ENCODE assay signal across 14 mouse cellular contexts in the genomic region with DNA sequence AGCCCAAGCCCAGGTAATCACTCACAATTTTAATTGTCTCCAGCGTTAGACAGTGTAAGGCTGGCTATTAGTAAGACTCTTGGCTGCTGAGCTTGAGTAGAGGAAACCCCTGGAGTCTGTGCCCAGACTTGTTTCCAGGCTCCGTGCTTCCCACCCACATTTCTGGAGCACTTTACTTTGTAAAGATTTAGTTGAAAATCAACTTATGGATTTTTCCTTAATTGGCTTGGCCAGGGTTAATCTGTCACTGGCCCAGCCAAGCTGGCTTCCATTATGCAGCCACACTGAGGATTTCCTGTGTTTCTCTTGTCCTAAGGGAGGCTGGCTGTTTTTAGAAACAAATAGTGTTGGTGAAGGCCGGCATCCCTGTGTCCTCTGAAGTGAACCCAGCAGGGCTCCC.
DNase-seq lines count a peak whose midpoint lies in the region; ATAC-seq lines count a peak whose summit lies in the region.
"Had no signal": no experiment of that assay in that cellular context is flagged by ENCODE, and none has a peak within 500 bp of the region (broad histone marks: within the 10 kb centered on the region; RNA-seq: fewer than 3 reads in every experiment).

No protein-coding gene starts in this region.

- no peak for ATAC-seq in heart, embryonic 16.5 days (replicated peaks; ENCODE audit: extremely low read depth, insufficient read depth, low FRiP score)
- no peak for ATAC-seq in midbrain, embryonic 11.5 days (ENCODE audit: low FRiP score)
- ATAC-seq: hindbrain, embryonic 16.5 days had no signal

- H3K9ac ChIP-seq in heart, embryonic 16.5 days (ENCODE audit: low read length): no peak overlapping the region
- no peak overlapping the region for H3K9ac ChIP-seq in midbrain, embryonic 11.5 days (ENCODE audit: low read length)
- H3K9ac ChIP-seq: neural tube, embryonic 13.5 days had no signal

- H3K9me3 ChIP-seq in heart, embryonic 16.5 days (replicated peaks; ENCODE audit: control insufficient read depth, low read length): no peaks in the 10 kb centered on the region
- no peaks in the 10 kb centered on the region for H3K9me3 ChIP-seq in midbrain, embryonic 11.5 days (ENCODE audit: control insufficient read depth, low read length)
- H3K9me3 ChIP-seq: neural tube, embryonic 13.5 days had no signal

- H3K4me2 ChIP-seq in heart, embryonic 16.5 days (ENCODE audit: low read depth, low read length): no peak overlapping the region
- no peak overlapping the region for H3K4me2 ChIP-seq in midbrain, embryonic 11.5 days
- H3K4me2 ChIP-seq: neural tube, embryonic 13.5 days had no signal

- no peaks in the 10 kb centered on the region for H3K27me3 ChIP-seq in heart, embryonic 16.5 days (ENCODE audit: control insufficient read depth, insufficient read depth, low read length)
- no peaks in the 10 kb centered on the region for H3K27me3 ChIP-seq in midbrain, embryonic 11.5 days (ENCODE audit: control insufficient read depth, insufficient read depth, low read length)
- H3K27me3 ChIP-seq: neural tube, embryonic 13.5 days had no signal

- WGBS in heart, embryonic 16.5 days: 40% methylated on average over 3 of the region's 3 CpGs
- WGBS in midbrain, embryonic 11.5 days: 50% methylated on average over 3 of the region's 3 CpGs

- H3K27ac ChIP-seq in heart, embryonic 16.5 days (ENCODE audit: low read length): 0 out of 2 replicates have a peak overlapping the region, but pooled peaks have one; percentile 20
- no peak overlapping the region for H3K27ac ChIP-seq in midbrain, embryonic 11.5 days (ENCODE audit: low read depth, low read length)
- H3K27ac ChIP-seq: neural tube, embryonic 13.5 days had no signal

- 0 out of 2 replicates have a peak, but pooled peaks cover 2% of the 10 kb centered on the region for H3K4me1 ChIP-seq in heart, embryonic 16.5 days (ENCODE audit: control insufficient read depth, insufficient read depth, low read length)
- H3K4me1 ChIP-seq in midbrain, embryonic 11.5 days (ENCODE audit: control insufficient read depth, insufficient read depth, low read length): no peaks in the 10 kb centered on the region
- H3K4me1 ChIP-seq: neural tube, embryonic 13.5 days had no signal

- peak; percentile 42 for DNase-seq in embryo, embryonic 10 days (ENCODE audit: low spot score)
- DNase-seq in embryo, embryonic 9.5 days (ENCODE audit: extremely low spot score): no peak
- peak; percentile 12 for DNase-seq in brain, adult 2 months (ENCODE audit: low read depth, low spot score)
- DNase-seq in kidney, postnatal 25 days: peak; percentile 14 to 41
- DNase-seq in midbrain, embryonic 11.5 days (ENCODE audit: low spot score, missing footprints): no peak
- no peak for DNase-seq in adrenal gland, adult 18-20 months (ENCODE audit: low spot score in 2 of 2)
- no peak for DNase-seq in c-Kit-positive CD71-positive TER-119-positive erythroid progenitor cells, embryonic 14.5 days (ENCODE audit: low spot score)
- DNase-seq: cerebellum, adult 18-20 months; gastrocnemius, postnatal 10 days; right cerebral cortex, postnatal 14 days; thymus, adult 2 months had no signal

- no peaks in the 10 kb centered on the region for H3K36me3 ChIP-seq in heart, embryonic 16.5 days (ENCODE audit: control insufficient read depth, insufficient read depth)
- no peaks in the 10 kb centered on the region for H3K36me3 ChIP-seq in midbrain, embryonic 11.5 days (ENCODE audit: control insufficient read depth, insufficient read depth, low read length)
- H3K36me3 ChIP-seq: neural tube, embryonic 13.5 days had no signal

- H3K4me3 ChIP-seq in heart, embryonic 16.5 days (ENCODE audit: low read length): no peak overlapping the region
- no peak overlapping the region for H3K4me3 ChIP-seq in midbrain, embryonic 11.5 days (ENCODE audit: low read depth, low read length)
- H3K4me3 ChIP-seq: neural tube, embryonic 13.5 days had no signal

Comparison
In these comparisons a context has a peak if more than half of its experiments do, and no peak if none do; other contexts are left out.
1. DNase-seq: peak in embryo, embryonic 10 days (single experiment), brain, adult 2 months (single experiment) and kidney, postnatal 25 days (2 of 2); none in embryo, embryonic 9.5 days (single experiment), midbrain, embryonic 11.5 days (single experiment), adrenal gland, adult 18-20 months (0 of 2) and c-Kit-positive CD71-positive TER-119-positive erythroid progenitor cells, embryonic 14.5 days (single experiment).